Comparison of ENCODE assay signal across 22 mouse cellular contexts in genomic region chr3:135832907-135833306, GRCm38 (mm10).
"Had no signal": no experiment of that assay in that cellular context is flagged by ENCODE, and none has a peak within 500 bp of the region (broad histone marks: within the 10 kb centered on the region; RNA-seq: fewer than 3 reads in every experiment).

No protein-coding gene starts in this region.

- H3K27ac ChIP-seq: heart, embryonic 15.5 days; hindbrain, embryonic 13.5 days; hindbrain, embryonic 15.5 days; hindbrain, postnatal 0 days; layer of hippocampus, adult 2 months; left cerebral cortex, adult 2 months; limb, embryonic 10.5 days; limb, embryonic 12.5 days; liver, embryonic 12.5 days; liver, embryonic 15.5 days had no signal

- H3K27me3 ChIP-seq: heart, embryonic 12.5 days; heart, embryonic 15.5 days; hindbrain, embryonic 13.5 days; limb, embryonic 12.5 days; liver, embryonic 12.5 days; liver, embryonic 15.5 days had no signal

- H3K4me1 ChIP-seq: heart, embryonic 15.5 days; hindbrain, embryonic 13.5 days; hindbrain, embryonic 15.5 days; limb, embryonic 10.5 days; limb, embryonic 12.5 days had no signal

- H3K4me3 ChIP-seq: heart, embryonic 12.5 days; heart, embryonic 15.5 days; hindbrain, embryonic 13.5 days; hindbrain, embryonic 15.5 days; layer of hippocampus, adult 2 months; left cerebral cortex, adult 2 months; limb, embryonic 10.5 days; limb, embryonic 12.5 days; liver, embryonic 12.5 days; liver, embryonic 15.5 days had no signal

- H3K9ac ChIP-seq: forebrain, postnatal 0 days; heart, embryonic 12.5 days; heart, embryonic 15.5 days; hindbrain, embryonic 13.5 days; hindbrain, embryonic 15.5 days; limb, embryonic 12.5 days; liver, embryonic 12.5 days; liver, embryonic 15.5 days had no signal

- ATAC-seq: forebrain, postnatal 0 days; hindbrain, postnatal 0 days; liver, embryonic 12.5 days had no signal

- DNase-seq: forebrain, postnatal 0 days; gastrocnemius, postnatal 14 days; gastrocnemius, postnatal 36 days; heart, adult 18-20 months; heart, postnatal 14 days; heart, postnatal 36 days; kidney, adult 18-20 months; kidney, adult 8-10 months; kidney, postnatal 10 days; kidney, postnatal 25 days; kidney, postnatal 4 days had no signal

- H3K36me3 ChIP-seq: heart, embryonic 12.5 days; heart, embryonic 15.5 days; hindbrain, embryonic 13.5 days; hindbrain, embryonic 15.5 days; limb, embryonic 10.5 days; limb, embryonic 12.5 days had no signal

- H3K4me2 ChIP-seq: heart, embryonic 12.5 days; heart, embryonic 15.5 days; hindbrain, embryonic 13.5 days; hindbrain, embryonic 15.5 days; limb, embryonic 12.5 days; liver, embryonic 12.5 days; liver, embryonic 15.5 days had no signal

- H3K9me3 ChIP-seq: heart, embryonic 12.5 days; heart, embryonic 15.5 days; hindbrain, embryonic 13.5 days; hindbrain, embryonic 15.5 days; limb, embryonic 10.5 days; limb, embryonic 12.5 days; liver, embryonic 12.5 days; liver, embryonic 15.5 days had no signal
